ENCODE assay signal across 23 mouse cellular contexts in genomic region chr13:52037218-52037617, GRCm38 (mm10).
DNase-seq lines count a peak whose midpoint lies in the region; ATAC-seq and TF ChIP-seq lines count a peak whose summit lies in the region.
"Had no signal": no experiment of that assay in that cellular context is flagged by ENCODE, and none has a peak within 500 bp of the region (broad histone marks: within the 10 kb centered on the region; RNA-seq: fewer than 3 reads in every experiment).

No protein-coding gene starts in this region.

- TF ChIP-seq CTCF in liver, postnatal 0 days (IDR thresholded peaks at IDR 0.05; ENCODE audit: low read depth) = no peak
- TF ChIP-seq CTCF in thymus, adult 2 months (IDR thresholded peaks at IDR 0.05; ENCODE audit: borderline replicate concordance, control insufficient read depth, extremely low read depth, insufficient read depth, low read length, poor library complexity) = no peak

- H3K27me3 ChIP-seq in liver, postnatal 0 days (ENCODE audit: insufficient read depth, low read length) = no peaks in the 10 kb centered on the region
- H3K27me3 ChIP-seq in stomach, embryonic 15.5 days (replicated peaks) = no peaks in the 10 kb centered on the region
- no peaks in the 10 kb centered on the region for H3K27me3 ChIP-seq in limb, embryonic 10.5 days (ENCODE audit: low read depth, poor library complexity, severe bottlenecking)
- no peaks in the 10 kb centered on the region for H3K27me3 ChIP-seq in thymus, adult 2 months (ENCODE audit: control insufficient read depth, insufficient read depth, low read length)
- H3K27me3 ChIP-seq: forebrain, embryonic 13.5 days; limb, embryonic 13.5 days; neural tube, embryonic 15.5 days had no signal

- H3K4me3 ChIP-seq in liver, postnatal 0 days (ENCODE audit: low read depth, low read length) = no peak overlapping the region
- H3K4me3 ChIP-seq in stomach, embryonic 15.5 days (replicated peaks) = no peak overlapping the region
- H3K4me3 ChIP-seq in limb, embryonic 10.5 days = no peak overlapping the region
- no peak overlapping the region for H3K4me3 ChIP-seq in thymus, adult 2 months (ENCODE audit: control insufficient read depth, insufficient read depth, low read length)
- H3K4me3 ChIP-seq: forebrain, embryonic 13.5 days; layer of hippocampus, adult 2 months; left cerebral cortex, adult 2 months; limb, embryonic 13.5 days; myocyte; neural tube, embryonic 15.5 days had no signal

- H3K9ac ChIP-seq in liver, postnatal 0 days (replicated peaks) = no peak overlapping the region
- no peak overlapping the region for H3K9ac ChIP-seq in stomach, embryonic 15.5 days
- H3K9ac ChIP-seq: forebrain, embryonic 13.5 days; limb, embryonic 13.5 days; neural tube, embryonic 15.5 days had no signal

- no peak for TF ChIP-seq POLR2A in thymus, adult 2 months (IDR thresholded peaks at IDR 0.05; ENCODE audit: control insufficient read depth, extremely low read depth, insufficient read depth, low read length, poor library complexity)

- H3K9me3 ChIP-seq in liver, postnatal 0 days (ENCODE audit: low read length) = no peaks in the 10 kb centered on the region
- no peaks in the 10 kb centered on the region for H3K9me3 ChIP-seq in stomach, embryonic 15.5 days
- H3K9me3 ChIP-seq in limb, embryonic 10.5 days (replicated peaks) = no peaks in the 10 kb centered on the region
- H3K9me3 ChIP-seq: forebrain, embryonic 13.5 days; G1E; limb, embryonic 13.5 days; neural tube, embryonic 15.5 days had no signal

- 0 out of 2 replicates have a peak, but pooled peaks have one; percentile 30 for ATAC-seq in liver, postnatal 0 days
- ATAC-seq in stomach, embryonic 15.5 days (ENCODE audit: insufficient read depth, low FRiP score, low read depth) = peak; percentile 47; the same call in 1 of the 2 replicates
- ATAC-seq: CD4-positive, CD25-positive, alpha-beta regulatory T cell, adult 4 months had no signal

- no peak overlapping the region for H3K4me2 ChIP-seq in liver, postnatal 0 days (ENCODE audit: low read depth, low read length)
- H3K4me2 ChIP-seq in stomach, embryonic 15.5 days = no peak overlapping the region
- H3K4me2 ChIP-seq: forebrain, embryonic 13.5 days; limb, embryonic 13.5 days; midbrain, embryonic 11.5 days; neural tube, embryonic 15.5 days had no signal

- TF ChIP-seq EP300 in liver, postnatal 0 days (IDR thresholded peaks at IDR 0.05; ENCODE audit: low read depth) = no peak; the same call in 1 of the 2 replicates

- 66% methylated on average over 13 of the region's 13 CpGs for WGBS in liver, postnatal 0 days (ENCODE audit: insufficient replicate concordance)
- 60% methylated on average over 13 of the region's 13 CpGs for WGBS in stomach, embryonic 15.5 days
- 90% methylated on average over 13 of the region's 13 CpGs for WGBS in limb, embryonic 10.5 days
- 90% methylated on average over 13 of the region's 13 CpGs for WGBS in thymus, adult 2 months

- no peaks in the 10 kb centered on the region for H3K36me3 ChIP-seq in liver, postnatal 0 days (replicated peaks; ENCODE audit: insufficient read depth, low read length)
- H3K36me3 ChIP-seq in stomach, embryonic 15.5 days = no peaks in the 10 kb centered on the region
- H3K36me3 ChIP-seq in limb, embryonic 10.5 days = no peaks in the 10 kb centered on the region
- no peaks in the 10 kb centered on the region for H3K36me3 ChIP-seq in thymus, adult 2 months (ENCODE audit: control insufficient read depth, insufficient read depth, low read length)
- H3K36me3 ChIP-seq: G1E; limb, embryonic 13.5 days; neural tube, embryonic 15.5 days had no signal

- H3K27ac ChIP-seq in liver, postnatal 0 days (ENCODE audit: low read depth) = no peak overlapping the region
- peak overlapping the region; percentile 21; the same call in 1 of the 2 replicates for H3K27ac ChIP-seq in stomach, embryonic 15.5 days
- H3K27ac ChIP-seq in limb, embryonic 10.5 days = no peak overlapping the region
- H3K27ac ChIP-seq in thymus, adult 2 months (ENCODE audit: control insufficient read depth, insufficient read depth, low read length) = no peak overlapping the region
- H3K27ac ChIP-seq: forebrain, embryonic 13.5 days; layer of hippocampus, adult 2 months; left cerebral cortex, adult 2 months; limb, embryonic 13.5 days; neural tube, embryonic 15.5 days had no signal

- peaks cover 22% of the 10 kb centered on the region for H3K4me1 ChIP-seq in liver, postnatal 0 days (ENCODE audit: insufficient read depth)
- H3K4me1 ChIP-seq in stomach, embryonic 15.5 days = peaks cover 10% of the 10 kb centered on the region
- peaks cover 11% of the 10 kb centered on the region for H3K4me1 ChIP-seq in limb, embryonic 10.5 days
- H3K4me1 ChIP-seq in thymus, adult 2 months (replicated peaks; ENCODE audit: control insufficient read depth, insufficient read depth, low read length) = peaks cover 17% of the 10 kb centered on the region

- peak; percentile 61 to 90 for DNase-seq in adrenal gland, adult (ENCODE audit: inconsistent age in 2 of 2, low spot score in 1 of 2)
- DNase-seq in adrenal gland, adult 18-20 months (ENCODE audit: low spot score in 2 of 2) = no peak
- no peak for DNase-seq in liver, postnatal 0 days
- DNase-seq in liver = no peak
- DNase-seq in fat pad, adult 2 months (ENCODE audit: extremely low read depth, low read depth, low spot score) = peak; percentile 88
- DNase-seq in limb, embryonic 10.5 days (ENCODE audit: low spot score) = no peak
- DNase-seq in thymus, adult 2 months = no peak
- DNase-seq: cerebellum, postnatal 14 days; gastrocnemius, postnatal 25 days; lung, adult 18-20 months; lung, postnatal 4 days; spleen, adult 18-20 months; thymus, postnatal 14 days had no signal

Comparison
In these comparisons a context has a peak if more than half of its experiments do, and no peak if none do; other contexts are left out.
1. DNase-seq: peak in adrenal gland, adult (2 of 2) and fat pad, adult 2 months (single experiment); none in adrenal gland, adult 18-20 months (0 of 2), liver, postnatal 0 days (single experiment), liver (single experiment), limb, embryonic 10.5 days (single experiment) and thymus, adult 2 months (single experiment).